Comparison of ENCODE assay signal across 7 mouse cellular contexts in the genomic region with DNA sequence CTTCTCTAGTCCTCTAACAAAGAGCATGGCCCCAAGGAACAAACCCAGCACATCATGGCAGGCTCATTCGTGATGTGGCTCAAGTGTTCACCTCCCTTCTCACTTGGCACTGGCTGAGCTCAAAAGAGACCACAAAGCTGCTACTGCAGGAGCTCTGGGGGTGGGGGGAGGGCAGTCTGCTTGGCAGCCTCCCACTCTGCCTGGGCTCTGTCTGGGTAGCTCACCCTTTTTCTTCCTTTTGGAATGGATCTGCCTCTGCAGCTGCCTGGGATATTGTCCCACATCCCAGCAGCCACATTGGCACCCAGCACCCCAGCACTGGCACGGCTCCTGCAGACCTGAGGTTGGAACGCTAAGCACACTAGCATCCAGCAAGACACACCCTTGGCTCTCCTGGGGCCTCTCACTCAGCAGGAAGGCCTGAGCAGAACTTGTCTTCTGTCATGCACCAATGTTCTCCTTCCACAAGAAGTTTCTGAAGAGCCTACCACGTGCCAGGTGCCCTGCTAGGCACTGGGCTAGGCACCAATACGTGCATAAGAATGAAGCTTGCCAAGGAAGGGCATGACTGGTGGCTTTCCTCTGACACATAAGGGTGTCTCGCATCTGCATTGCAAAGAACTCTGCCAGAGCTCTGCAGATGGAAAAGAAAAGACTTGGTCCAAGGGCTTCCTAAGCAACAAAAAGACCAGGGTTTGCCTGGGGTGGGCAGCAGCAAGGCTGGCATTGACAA.
DNase-seq lines count a peak whose midpoint lies in the region; ATAC-seq and TF ChIP-seq lines count a peak whose summit lies in the region.
"Not testable (repeated sequence)": the region's sequence is repeated elsewhere in the genome, so short reads cannot be mapped to it uniquely, and the experiment has no call there.

No protein-coding gene starts in this region.

- DNase-seq in Patski (ENCODE audit: low read depth, low spot score); forebrain, embryonic 14.5 days (ENCODE audit: low spot score); hindbrain, embryonic 14.5 days (ENCODE audit: low spot score): not testable (repeated sequence)

- H3K27ac ChIP-seq in forebrain, embryonic 14.5 days (ENCODE audit: low read depth, low read length); hindbrain, embryonic 14.5 days; limb, embryonic 15.5 days; midbrain, embryonic 15.5 days; neural tube, embryonic 14.5 days (ENCODE audit: low read depth, low read length): not testable (repeated sequence)

- not testable (repeated sequence) for H3K9ac ChIP-seq in forebrain, embryonic 14.5 days (ENCODE audit: low read length); hindbrain, embryonic 14.5 days; limb, embryonic 15.5 days; midbrain, embryonic 15.5 days; neural tube, embryonic 14.5 days (replicated peaks; ENCODE audit: low read depth, low read length)

- H3K9me3 ChIP-seq in forebrain, embryonic 14.5 days (replicated peaks; ENCODE audit: control insufficient read depth, low read length); hindbrain, embryonic 14.5 days (ENCODE audit: control insufficient read depth, low read length); limb, embryonic 15.5 days; midbrain, embryonic 15.5 days; neural tube, embryonic 14.5 days (ENCODE audit: control insufficient read depth, low read length): not testable (repeated sequence)

- ATAC-seq in Patski: peak; percentile 8
- ATAC-seq in forebrain, embryonic 14.5 days: peak; percentile 83
- peak; percentile 94 for ATAC-seq in frontal cortex, adult (ENCODE audit: low TSS enrichment)
- peak; percentile 90 for ATAC-seq in hindbrain, embryonic 14.5 days (ENCODE audit: low FRiP score)
- ATAC-seq in limb, embryonic 15.5 days (ENCODE audit: insufficient number of reproducible peaks, low FRiP score, low TSS enrichment, low read depth): peak; percentile 60
- ATAC-seq in midbrain, embryonic 15.5 days (replicated peaks): peak; percentile 75
- peak; percentile 24; the same call in 1 of the 2 replicates for ATAC-seq in neural tube, embryonic 14.5 days (ENCODE audit: low read depth)

- in situ Hi-C loops in Patski (cut with MboI; ENCODE audit: low pct_unique_long_range_greater_than_20kb): not testable (repeated sequence)

- H3K4me1 ChIP-seq in forebrain, embryonic 14.5 days (ENCODE audit: control insufficient read depth, insufficient read depth, low read length); hindbrain, embryonic 14.5 days (replicated peaks; ENCODE audit: control insufficient read depth, insufficient read depth, low read length); limb, embryonic 15.5 days; midbrain, embryonic 15.5 days; neural tube, embryonic 14.5 days (ENCODE audit: control insufficient read depth, insufficient read depth, low read length): not testable (repeated sequence)

- H3K4me2 ChIP-seq in forebrain, embryonic 14.5 days (ENCODE audit: low read length); hindbrain, embryonic 14.5 days (replicated peaks); limb, embryonic 15.5 days; midbrain, embryonic 15.5 days; neural tube, embryonic 14.5 days (ENCODE audit: low read depth, low read length): not testable (repeated sequence)

- not testable (repeated sequence) for H3K27me3 ChIP-seq in Patski; forebrain, embryonic 14.5 days (replicated peaks; ENCODE audit: control insufficient read depth, insufficient read depth, low read length); hindbrain, embryonic 14.5 days (ENCODE audit: control insufficient read depth, insufficient read depth, low read length); limb, embryonic 15.5 days; midbrain, embryonic 15.5 days (replicated peaks); neural tube, embryonic 14.5 days (ENCODE audit: control insufficient read depth, insufficient read depth, low read length)

- CTCF ChIA-PET in Patski (lab: Charles Lee): not testable (repeated sequence)

- H3K4me3 ChIP-seq in forebrain, embryonic 14.5 days (ENCODE audit: low read depth, low read length); hindbrain, embryonic 14.5 days (replicated peaks; ENCODE audit: low read length); limb, embryonic 15.5 days; midbrain, embryonic 15.5 days; neural tube, embryonic 14.5 days (ENCODE audit: low read depth, low read length): not testable (repeated sequence)

- POLR2A ChIA-PET in Patski (lab: Charles Lee): not testable (repeated sequence)

- TF ChIP-seq CTCF in Patski (IDR thresholded peaks at IDR 0.05): not testable (repeated sequence)

- WGBS in forebrain, embryonic 14.5 days: no CpG with 5 or more reads among the region's 6 CpGs
- WGBS in hindbrain, embryonic 14.5 days: no CpG with 5 or more reads among the region's 6 CpGs
- WGBS in limb, embryonic 15.5 days: no CpG with 5 or more reads among the region's 6 CpGs
- no CpG with 5 or more reads among the region's 6 CpGs for WGBS in midbrain, embryonic 15.5 days
- WGBS in neural tube, embryonic 14.5 days: no CpG with 5 or more reads among the region's 6 CpGs

- H3K36me3 ChIP-seq in forebrain, embryonic 14.5 days (ENCODE audit: control insufficient read depth, insufficient read depth, low read length); hindbrain, embryonic 14.5 days (replicated peaks; ENCODE audit: control insufficient read depth, insufficient read depth); limb, embryonic 15.5 days; midbrain, embryonic 15.5 days (replicated peaks); neural tube, embryonic 14.5 days (ENCODE audit: control insufficient read depth, insufficient read depth, low read length): not testable (repeated sequence)

Comparison
In these comparisons a context has a peak if more than half of its experiments do, and no peak if none do; other contexts are left out.
1. ATAC-seq: peak in every context shown above with its lines; median percentile 94 in frontal cortex, adult; 90 in hindbrain, embryonic 14.5 days; 83 in forebrain, embryonic 14.5 days; 75 in midbrain, embryonic 15.5 days; 60 in limb, embryonic 15.5 days; 24 in neural tube, embryonic 14.5 days; 8 in Patski.